Mouse (Mus musculus) liver, adult (tissue): ENCODE measurements around the gene Wnt5b.

Experiments used
- GATA4 ChIP-seq: IDR thresholded peaks from 2 replicates; pipeline ENCODE4 v1.6.1; 2014; ENCODE audit warnings: mild to moderate bottlenecking, low read length; ENCODE audit not compliant: insufficient replicate concordance

Wnt5b gene

GRCm38 (mm10) chr6:119458166-119458565 lies 86.0 kb downstream of the Wnt5b start:
- no peak for TF ChIP-seq GATA4

GRCm38 (mm10) chr6:119451981-119452499 lies 92.1 kb downstream of the Wnt5b start:
- TF ChIP-seq GATA4 = no peak

GRCm38 (mm10) chr6:119450965-119451943 lies 92.9 kb downstream of the Wnt5b start:
- no peak for TF ChIP-seq GATA4

GRCm38 (mm10) chr6:119449060-119449499 lies 95.1 kb downstream of the Wnt5b start:
- no peak for TF ChIP-seq GATA4

GRCm38 (mm10) chr6:119448321-119449059 lies 95.7 kb downstream of the Wnt5b start:
- TF ChIP-seq GATA4 = no peak

- TF ChIP-seq GATA4 = no peak
Measured at GRCm38 (mm10) chr6:119445671-119446607, 98.2 kb downstream of the Wnt5b start.

GRCm38 (mm10) chr6:119443742-119444645 lies 100.2 kb downstream of the Wnt5b start:
- no peak for TF ChIP-seq GATA4

- TF ChIP-seq GATA4 = no peak
Measured at GRCm38 (mm10) chr6:119437894-119438761, 106.0 kb downstream of the Wnt5b start.

GRCm38 (mm10) chr6:119434394-119434793 lies 109.8 kb downstream of the Wnt5b start:
- TF ChIP-seq GATA4 = no peak

- TF ChIP-seq GATA4 = no peak
Measured at GRCm38 (mm10) chr6:119431751-119432324, 112.3 kb downstream of the Wnt5b start.

- no peak for TF ChIP-seq GATA4
Measured at GRCm38 (mm10) chr6:119430508-119430907, 113.6 kb downstream of the Wnt5b start.

- TF ChIP-seq GATA4 = no peak
Measured at GRCm38 (mm10) chr6:119429311-119429710, 114.8 kb downstream of the Wnt5b start.
